Mouse (Mus musculus): Measurements from ENCODE around the gene Cd47. TPM values are rescaled to one million over a fixed set of nuclear protein-coding genes. Genes with fewer than 3 reads are reported as not detected.

Cd47 gene
- polyA plus RNA-seq, 1 experiment from 2014 or later = 157 TPM

GRCm38 (mm10) chr16:49866617-49867016, 66.3 kb downstream of the Cd47 start:
- 0 out of 2 replicates have a peak, but pooled peaks cover 3% of the 10 kb centered on the region for H3K9me3 ChIP-seq (replicated peaks; ENCODE audit: control insufficient read depth, low read length, poor library complexity, severe bottlenecking)
- H3K36me3 ChIP-seq (ENCODE audit: control insufficient read depth, insufficient read depth, low read length) = peaks cover 10% of the 10 kb centered on the region; the same call in 1 of the 2 replicates
- H3K4me3 ChIP-seq (ENCODE audit: low read depth, low read length) = no peak overlapping the region
- H3K27me3 ChIP-seq (ENCODE audit: control insufficient read depth, insufficient read depth, low read depth, low read length) = no peaks in the 10 kb centered on the region
- no peak for ATAC-seq
- no peaks in the 10 kb centered on the region for H3K4me1 ChIP-seq (ENCODE audit: control insufficient read depth, insufficient read depth, low read length)
- H3K4me2 ChIP-seq (ENCODE audit: low read length) = no peak overlapping the region
- no peak overlapping the region for H3K9ac ChIP-seq (ENCODE audit: low read depth, low read length)
- 93% methylated on average over 2 of the region's 2 CpGs for WGBS
- no peak overlapping the region for H3K27ac ChIP-seq (ENCODE audit: low read length)

- Histone ChIP-seq H3K27ac (ENCODE audit: low read length) (no peak overlapping the region), H3K27me3 (ENCODE audit: control insufficient read depth, insufficient read depth, low read depth, low read length) (no peaks in the 10 kb centered on the region), H3K4me3 (ENCODE audit: low read depth, low read length) (no peak overlapping the region), H3K9ac (ENCODE audit: low read depth, low read length) (no peak overlapping the region), H3K4me2 (ENCODE audit: low read length) (no peak overlapping the region), H3K9me3 (replicated peaks; ENCODE audit: control insufficient read depth, low read length, poor library complexity, severe bottlenecking) (0 out of 2 replicates have a peak, but pooled peaks cover 3% of the 10 kb centered on the region), H3K36me3 (ENCODE audit: control insufficient read depth, insufficient read depth, low read length) (peaks cover 10% of the 10 kb centered on the region; the same call in 1 of the 2 replicates), H3K4me1 (ENCODE audit: control insufficient read depth, insufficient read depth, low read length) (no peaks in the 10 kb centered on the region)
- WGBS = 89% methylated on average over 1 of the region's 1 CpGs
- ATAC-seq = no peak
Measured at GRCm38 (mm10) chr16:49868278-49868677, 67.9 kb downstream of the Cd47 start.

- Histone ChIP-seq H3K9me3 (replicated peaks; ENCODE audit: control insufficient read depth, low read length, poor library complexity, severe bottlenecking) (no peaks in the 10 kb centered on the region), H3K27me3 (ENCODE audit: control insufficient read depth, insufficient read depth, low read depth, low read length) (no peaks in the 10 kb centered on the region), H3K4me2 (ENCODE audit: low read length) (no peak overlapping the region), H3K4me3 (ENCODE audit: low read depth, low read length) (no peak overlapping the region), H3K4me1 (ENCODE audit: control insufficient read depth, insufficient read depth, low read length) (no peaks in the 10 kb centered on the region), H3K36me3 (ENCODE audit: control insufficient read depth, insufficient read depth, low read length) (peaks cover 6% of the 10 kb centered on the region; the same call in 1 of the 2 replicates), H3K9ac (ENCODE audit: low read depth, low read length) (no peak overlapping the region), H3K27ac (ENCODE audit: low read length) (no peak overlapping the region)
- WGBS = 94% methylated on average over 2 of the region's 2 CpGs
- ATAC-seq = no peak
Measured at GRCm38 (mm10) chr16:49873918-49874317, 73.6 kb downstream of the Cd47 start.

- no peak for ATAC-seq
- Histone ChIP-seq H3K4me3 (ENCODE audit: low read depth, low read length) (no peak overlapping the region), H3K27me3 (ENCODE audit: control insufficient read depth, insufficient read depth, low read depth, low read length) (no peaks in the 10 kb centered on the region), H3K4me2 (ENCODE audit: low read length) (no peak overlapping the region), H3K9ac (ENCODE audit: low read depth, low read length) (no peak overlapping the region), H3K9me3 (replicated peaks; ENCODE audit: control insufficient read depth, low read length, poor library complexity, severe bottlenecking) (no peaks in the 10 kb centered on the region), H3K36me3 (ENCODE audit: control insufficient read depth, insufficient read depth, low read length) (0 out of 2 replicates have a peak, but pooled peaks cover 3% of the 10 kb centered on the region), H3K4me1 (ENCODE audit: control insufficient read depth, insufficient read depth, low read length) (no peaks in the 10 kb centered on the region), H3K27ac (ENCODE audit: low read length) (no peak overlapping the region)
- WGBS = 92% methylated on average over 1 of the region's 1 CpGs
Measured at GRCm38 (mm10) chr16:49874546-49874945, 74.2 kb downstream of the Cd47 start.

GRCm38 (mm10) chr16:49876291-49877030, 76.1 kb downstream of the Cd47 start:
- Histone ChIP-seq H3K36me3 (ENCODE audit: control insufficient read depth, insufficient read depth, low read length) (no peaks in the 10 kb centered on the region), H3K27me3 (ENCODE audit: control insufficient read depth, insufficient read depth, low read depth, low read length) (no peaks in the 10 kb centered on the region), H3K4me1 (ENCODE audit: control insufficient read depth, insufficient read depth, low read length) (no peaks in the 10 kb centered on the region), H3K9ac (ENCODE audit: low read depth, low read length) (no peak overlapping the region), H3K4me3 (ENCODE audit: low read depth, low read length) (no peak overlapping the region), H3K27ac (ENCODE audit: low read length) (no peak overlapping the region), H3K4me2 (ENCODE audit: low read length) (no peak overlapping the region), H3K9me3 (replicated peaks; ENCODE audit: control insufficient read depth, low read length, poor library complexity, severe bottlenecking) (no peaks in the 10 kb centered on the region)
- no peak for ATAC-seq
- 87% methylated on average over 9 of the region's 9 CpGs for WGBS

GRCm38 (mm10) chr16:49877243-49877642, 76.9 kb downstream of the Cd47 start:
- H3K27me3 ChIP-seq (ENCODE audit: control insufficient read depth, insufficient read depth, low read depth, low read length) = no peaks in the 10 kb centered on the region
- no peak overlapping the region for H3K4me2 ChIP-seq (ENCODE audit: low read length)
- no peak overlapping the region for H3K9ac ChIP-seq (ENCODE audit: low read depth, low read length)
- H3K4me1 ChIP-seq (ENCODE audit: control insufficient read depth, insufficient read depth, low read length) = no peaks in the 10 kb centered on the region
- no peak overlapping the region for H3K4me3 ChIP-seq (ENCODE audit: low read depth, low read length)
- H3K27ac ChIP-seq (ENCODE audit: low read length) = no peak overlapping the region
- 93% methylated on average over 9 of the region's 9 CpGs for WGBS
- no peak for ATAC-seq
- H3K36me3 ChIP-seq (ENCODE audit: control insufficient read depth, insufficient read depth, low read length) = no peaks in the 10 kb centered on the region
- H3K9me3 ChIP-seq (replicated peaks; ENCODE audit: control insufficient read depth, low read length, poor library complexity, severe bottlenecking) = no peaks in the 10 kb centered on the region

GRCm38 (mm10) chr16:49878051-49878450, 77.7 kb downstream of the Cd47 start:
- Histone ChIP-seq H3K27ac (ENCODE audit: low read length) (no peak overlapping the region), H3K4me3 (ENCODE audit: low read depth, low read length) (no peak overlapping the region), H3K9me3 (replicated peaks; ENCODE audit: control insufficient read depth, low read length, poor library complexity, severe bottlenecking) (no peaks in the 10 kb centered on the region), H3K27me3 (ENCODE audit: control insufficient read depth, insufficient read depth, low read depth, low read length) (no peaks in the 10 kb centered on the region), H3K4me1 (ENCODE audit: control insufficient read depth, insufficient read depth, low read length) (no peaks in the 10 kb centered on the region), H3K9ac (ENCODE audit: low read depth, low read length) (no peak overlapping the region), H3K36me3 (ENCODE audit: control insufficient read depth, insufficient read depth, low read length) (no peaks in the 10 kb centered on the region), H3K4me2 (ENCODE audit: low read length) (no peak overlapping the region)
- ATAC-seq = no peak
- 92% methylated on average over 2 of the region's 2 CpGs for WGBS

GRCm38 (mm10) chr16:49886403-49887066, 86.2 kb downstream of the Cd47 start:
- Histone ChIP-seq H3K36me3 (ENCODE audit: control insufficient read depth, insufficient read depth, low read length) (0 out of 2 replicates have a peak, but pooled peaks cover 2% of the 10 kb centered on the region), H3K9me3 (replicated peaks; ENCODE audit: control insufficient read depth, low read length, poor library complexity, severe bottlenecking) (no peaks in the 10 kb centered on the region), H3K27me3 (ENCODE audit: control insufficient read depth, insufficient read depth, low read depth, low read length) (no peaks in the 10 kb centered on the region), H3K4me2 (ENCODE audit: low read length) (no peak overlapping the region), H3K4me3 (ENCODE audit: low read depth, low read length) (no peak overlapping the region), H3K9ac (ENCODE audit: low read depth, low read length) (no peak overlapping the region), H3K27ac (ENCODE audit: low read length) (no peak overlapping the region), H3K4me1 (ENCODE audit: control insufficient read depth, insufficient read depth, low read length) (no peaks in the 10 kb centered on the region)
- no peak for ATAC-seq
- WGBS = 91% methylated on average over 9 of the region's 9 CpGs

- no peak overlapping the region for H3K27ac ChIP-seq (ENCODE audit: low read length)
- 0 out of 2 replicates have a peak, but pooled peaks cover 2% of the 10 kb centered on the region for H3K36me3 ChIP-seq (ENCODE audit: control insufficient read depth, insufficient read depth, low read length)
- ATAC-seq = no peak
- no peaks in the 10 kb centered on the region for H3K27me3 ChIP-seq (ENCODE audit: control insufficient read depth, insufficient read depth, low read depth, low read length)
- WGBS = 79% methylated on average over 3 of the region's 3 CpGs
- H3K9ac ChIP-seq (ENCODE audit: low read depth, low read length) = no peak overlapping the region
- no peak overlapping the region for H3K4me2 ChIP-seq (ENCODE audit: low read length)
- no peaks in the 10 kb centered on the region for H3K4me1 ChIP-seq (ENCODE audit: control insufficient read depth, insufficient read depth, low read length)
- no peaks in the 10 kb centered on the region for H3K9me3 ChIP-seq (replicated peaks; ENCODE audit: control insufficient read depth, low read length, poor library complexity, severe bottlenecking)
- no peak overlapping the region for H3K4me3 ChIP-seq (ENCODE audit: low read depth, low read length)
Measured at GRCm38 (mm10) chr16:49887290-49887689, 87.0 kb downstream of the Cd47 start.
